Mouse (Mus musculus): ENCODE measurements around the gene Srcin1. TPM values are rescaled to one million over a fixed set of nuclear protein-coding genes. Genes with fewer than 3 reads are reported as not detected.

The Srcin1 gene
- polyA plus RNA-seq, 1 experiment from 2014 or later, result 2.2 TPM

- 79% methylated on average over 3 of the region's 3 CpGs for WGBS
- H3K27me3 ChIP-seq (ENCODE audit: control insufficient read depth, insufficient read depth, low read length), result peaks cover 36% of the 10 kb centered on the region
- peaks cover 13% of the 10 kb centered on the region for H3K4me1 ChIP-seq (ENCODE audit: control insufficient read depth, insufficient read depth, low read length)
These were observed 35.9 kb downstream of the Srcin1 start for GRCm38 (mm10) chr11:97540136-97540535.

DNA sequence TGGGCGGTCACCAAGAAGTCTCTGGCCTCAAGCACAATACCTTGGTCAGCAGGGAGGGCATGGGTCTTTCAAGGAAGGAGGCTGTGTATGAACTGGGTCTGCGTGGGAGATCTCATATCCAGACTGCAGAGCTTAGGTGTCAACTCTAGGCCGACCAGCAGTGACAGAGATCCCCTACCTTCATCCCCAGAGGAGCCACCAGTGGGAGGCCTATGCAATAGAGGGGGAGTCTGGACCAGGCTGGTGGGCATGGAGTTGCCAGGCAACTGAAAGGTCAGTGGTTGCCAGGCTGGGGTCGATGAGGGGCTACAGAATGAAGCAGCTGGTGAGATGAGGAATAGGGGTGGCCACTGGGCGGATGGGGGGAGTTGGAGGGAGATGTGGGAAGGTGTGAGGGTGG lies 36.4 kb downstream of the Srcin1 start:
- no peak overlapping the region for H3K4me2 ChIP-seq
- DNase-seq (ENCODE audit: low spot score, missing footprints), result peak; percentile 88
- H3K4me3 ChIP-seq (ENCODE audit: low read depth, low read length), result no peak overlapping the region
- H3K9me3 ChIP-seq (ENCODE audit: control insufficient read depth, low read length), result no peaks in the 10 kb centered on the region
- 45% methylated on average over 5 of the region's 5 CpGs for WGBS
- peaks cover 38% of the 10 kb centered on the region for H3K27me3 ChIP-seq (ENCODE audit: control insufficient read depth, insufficient read depth, low read length)
- H3K27ac ChIP-seq (ENCODE audit: low read depth, low read length), result no peak overlapping the region
- no peak overlapping the region for H3K9ac ChIP-seq (ENCODE audit: low read length)
- no peaks in the 10 kb centered on the region for H3K36me3 ChIP-seq (ENCODE audit: control insufficient read depth, insufficient read depth, low read length)
- no peak for ATAC-seq (ENCODE audit: low FRiP score)
- H3K4me1 ChIP-seq (ENCODE audit: control insufficient read depth, insufficient read depth, low read length), result peaks cover 18% of the 10 kb centered on the region

More at GRCm38 (mm10) chr11:97540136-97540535, 35.9 kb downstream of the Srcin1 start:
- Histone ChIP-seq H3K4me3 (ENCODE audit: low read depth, low read length) (no peak overlapping the region), H3K36me3 (ENCODE audit: control insufficient read depth, insufficient read depth, low read length) (no peaks in the 10 kb centered on the region), H3K4me2 (no peak overlapping the region), H3K9ac (ENCODE audit: low read length) (no peak overlapping the region), H3K9me3 (ENCODE audit: control insufficient read depth, low read length) (no peaks in the 10 kb centered on the region), H3K27ac (ENCODE audit: low read depth, low read length) (no peak overlapping the region)
- DNase-seq (ENCODE audit: low spot score, missing footprints), result no peak
- no peak for ATAC-seq (ENCODE audit: low FRiP score)

DNA sequence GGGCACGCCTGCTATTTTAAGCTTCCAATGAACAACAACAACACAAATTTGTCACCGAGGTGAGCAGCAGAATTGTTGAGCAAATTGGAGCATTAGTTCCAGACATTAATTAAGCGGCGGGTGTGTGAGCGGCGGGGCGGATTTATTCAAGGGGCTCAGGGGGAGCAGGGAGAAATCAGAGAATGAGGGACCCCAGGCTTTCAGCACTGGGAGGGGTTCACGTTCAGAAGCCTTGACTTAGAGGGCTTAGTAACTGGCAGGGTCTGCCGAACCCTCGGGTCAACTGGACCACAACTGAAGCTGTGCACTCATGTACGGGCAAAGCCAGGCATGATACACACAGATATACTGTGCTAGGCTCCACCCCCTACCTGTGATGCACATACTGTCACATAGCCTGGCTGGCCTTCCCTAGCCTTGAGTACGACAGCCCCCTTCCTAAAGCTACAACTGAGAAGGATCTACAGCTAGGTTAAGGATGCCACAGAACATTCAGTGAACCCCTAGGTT lies 38.4 kb downstream of the Srcin1 start:
- no peaks in the 10 kb centered on the region for H3K36me3 ChIP-seq (ENCODE audit: control insufficient read depth, insufficient read depth, low read length)
- no peak overlapping the region for H3K27ac ChIP-seq (ENCODE audit: low read depth, low read length)
- no peaks in the 10 kb centered on the region for H3K9me3 ChIP-seq (ENCODE audit: control insufficient read depth, low read length)
- peaks cover 55% of the 10 kb centered on the region for H3K27me3 ChIP-seq (ENCODE audit: control insufficient read depth, insufficient read depth, low read length)
- no peak overlapping the region; the same call in 1 of the 2 replicates for H3K4me3 ChIP-seq (ENCODE audit: low read depth, low read length)
- 24% methylated on average over 12 of the region's 12 CpGs for WGBS
- peaks cover 30% of the 10 kb centered on the region for H3K4me1 ChIP-seq (ENCODE audit: control insufficient read depth, insufficient read depth, low read length)
- H3K4me2 ChIP-seq, result peak overlapping the region; percentile 72; the same call in 1 of the 2 replicates
- H3K9ac ChIP-seq (ENCODE audit: low read length), result no peak overlapping the region
- ATAC-seq (ENCODE audit: low FRiP score) (no peak), DNase-seq (ENCODE audit: low spot score, missing footprints) (peak; percentile 88)

- no peaks in the 10 kb centered on the region for H3K36me3 ChIP-seq (ENCODE audit: control insufficient read depth, insufficient read depth, low read length)
- WGBS, result 2% methylated on average over 36 of the region's 36 CpGs
- H3K4me3 ChIP-seq (ENCODE audit: low read depth, low read length), result peak overlapping the region; percentile 33
- H3K9me3 ChIP-seq (ENCODE audit: control insufficient read depth, low read length), result no peaks in the 10 kb centered on the region
- peak overlapping the region; percentile 72 for H3K4me2 ChIP-seq
- DNase-seq (ENCODE audit: low spot score, missing footprints), result peak; percentile 95
- peak overlapping the region; percentile 56 for H3K9ac ChIP-seq (ENCODE audit: low read length)
- no peak overlapping the region for H3K27ac ChIP-seq (ENCODE audit: low read depth, low read length)
- peaks cover 34% of the 10 kb centered on the region for H3K4me1 ChIP-seq (ENCODE audit: control insufficient read depth, insufficient read depth, low read length)
- ATAC-seq (ENCODE audit: low FRiP score), result peak; percentile 41; the same call in 1 of the 2 replicates
- peaks cover 61% of the 10 kb centered on the region for H3K27me3 ChIP-seq (ENCODE audit: control insufficient read depth, insufficient read depth, low read length)
These were observed 39.0 kb downstream of the Srcin1 start for GRCm38 (mm10) chr11:97536835-97537579.

DNA sequence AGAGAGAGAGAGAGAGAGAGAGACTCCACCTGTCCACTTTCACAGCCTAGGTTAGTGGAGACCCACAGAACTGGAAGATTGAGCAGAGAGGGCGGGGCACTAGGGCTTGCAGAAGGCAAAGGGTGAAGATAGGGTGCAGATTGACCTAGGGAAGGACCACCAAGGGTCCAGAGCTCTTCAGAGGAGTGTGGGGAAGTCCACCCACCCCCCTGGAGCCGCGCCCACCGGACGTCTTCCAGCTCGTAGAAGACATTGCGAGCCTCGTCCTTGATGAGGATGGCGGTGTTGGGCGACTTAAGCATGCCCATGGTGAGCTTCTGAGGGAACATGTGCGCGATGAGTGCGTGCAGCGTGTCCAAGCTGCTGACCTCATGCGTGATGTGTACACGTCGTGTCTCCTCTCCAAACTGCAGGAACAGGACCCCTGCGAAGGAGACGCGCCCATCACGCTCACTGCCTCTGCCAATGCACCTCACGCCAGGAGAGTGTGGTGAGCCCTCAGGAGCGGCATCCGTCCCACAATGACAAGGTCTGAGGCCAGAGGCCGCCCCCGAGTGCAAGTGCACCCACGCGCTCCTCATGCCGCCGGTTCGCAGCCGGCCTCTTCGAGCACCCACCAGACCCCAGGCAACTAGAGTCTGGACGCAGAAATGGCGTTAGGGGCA lies 39.8 kb downstream of the Srcin1 start:
- WGBS, result 12% methylated on average over 35 of the region's 35 CpGs
- H3K9ac ChIP-seq (ENCODE audit: low read length), result peak overlapping the region; percentile 16; the same call in 1 of the 2 replicates

DNA sequence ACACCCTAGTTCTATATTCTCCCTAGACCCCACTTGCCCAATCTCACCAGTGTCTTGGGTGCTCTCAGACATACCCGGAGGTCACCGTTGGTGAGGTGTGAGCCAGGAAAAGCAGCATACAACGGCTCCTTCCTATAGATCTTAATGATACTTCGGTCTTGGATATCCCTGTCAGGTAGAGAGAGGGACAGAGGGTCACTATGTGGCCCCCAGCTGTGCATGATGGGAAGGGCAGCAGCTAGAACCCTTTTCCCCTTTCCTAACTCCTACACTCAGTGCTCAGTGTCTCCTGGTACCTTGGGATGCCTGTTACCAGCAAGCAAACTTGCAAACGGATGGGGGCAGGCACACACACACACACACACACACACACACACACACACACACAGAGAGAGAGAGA lies 40.3 kb downstream of the Srcin1 start:
- Histone ChIP-seq H3K4me2 (no peak overlapping the region), H3K4me1 (ENCODE audit: control insufficient read depth, insufficient read depth, low read length) (peaks cover 37% of the 10 kb centered on the region), H3K27me3 (ENCODE audit: control insufficient read depth, insufficient read depth, low read length) (peaks cover 63% of the 10 kb centered on the region), H3K9ac (ENCODE audit: low read length) (no peak overlapping the region), H3K36me3 (ENCODE audit: control insufficient read depth, insufficient read depth, low read length) (no peaks in the 10 kb centered on the region), H3K9me3 (ENCODE audit: control insufficient read depth, low read length) (no peaks in the 10 kb centered on the region), H3K4me3 (ENCODE audit: low read depth, low read length) (no peak overlapping the region), H3K27ac (ENCODE audit: low read depth, low read length) (no peak overlapping the region)
- ATAC-seq (ENCODE audit: low FRiP score) (no peak), DNase-seq (ENCODE audit: low spot score, missing footprints) (no peak)
- 37% methylated on average over 5 of the region's 5 CpGs for WGBS

More for the DNA sequence above, 39.8 kb downstream of the Srcin1 start:
- DNase-seq (ENCODE audit: low spot score, missing footprints) (peak; percentile 91), ATAC-seq (ENCODE audit: low FRiP score) (no peak)
- Histone ChIP-seq H3K4me1 (ENCODE audit: control insufficient read depth, insufficient read depth, low read length) (peaks cover 37% of the 10 kb centered on the region), H3K4me3 (ENCODE audit: low read depth, low read length) (peak overlapping the region; percentile 33; the same call in 1 of the 2 replicates), H3K9me3 (ENCODE audit: control insufficient read depth, low read length) (no peaks in the 10 kb centered on the region), H3K27ac (ENCODE audit: low read depth, low read length) (no peak overlapping the region), H3K36me3 (ENCODE audit: control insufficient read depth, insufficient read depth, low read length) (no peaks in the 10 kb centered on the region), H3K4me2 (peak overlapping the region; percentile 72), H3K27me3 (ENCODE audit: control insufficient read depth, insufficient read depth, low read length) (peaks cover 63% of the 10 kb centered on the region)

DNA sequence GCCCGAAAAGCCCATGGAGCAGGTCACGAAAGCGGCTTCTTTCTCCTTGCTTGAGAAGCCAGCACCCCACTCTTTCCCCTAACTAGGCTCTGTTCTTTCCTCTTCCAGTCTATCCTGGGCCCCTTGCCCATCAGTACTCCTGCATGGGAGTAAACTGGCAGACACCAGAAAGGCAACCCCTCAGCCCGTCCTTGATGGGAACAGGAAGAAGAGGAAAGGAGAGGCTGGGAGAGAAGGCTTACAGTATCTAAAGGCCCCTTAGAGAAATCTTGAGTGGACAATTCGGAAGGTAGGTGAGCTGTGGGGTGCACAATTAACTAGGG lies 40.7 kb downstream of the Srcin1 start:
- ATAC-seq (ENCODE audit: low FRiP score) (no peak), DNase-seq (ENCODE audit: low spot score, missing footprints) (no peak)
- WGBS, result 28% methylated on average over 5 of the region's 5 CpGs
- H3K27ac ChIP-seq (ENCODE audit: low read depth, low read length), result no peak overlapping the region
- no peaks in the 10 kb centered on the region for H3K9me3 ChIP-seq (ENCODE audit: control insufficient read depth, low read length)
- H3K4me2 ChIP-seq, result no peak overlapping the region
- H3K36me3 ChIP-seq (ENCODE audit: control insufficient read depth, insufficient read depth, low read length), result no peaks in the 10 kb centered on the region
- H3K27me3 ChIP-seq (ENCODE audit: control insufficient read depth, insufficient read depth, low read length), result peaks cover 63% of the 10 kb centered on the region
- H3K4me3 ChIP-seq (ENCODE audit: low read depth, low read length), result no peak overlapping the region
- H3K9ac ChIP-seq (ENCODE audit: low read length), result no peak overlapping the region
- peaks cover 37% of the 10 kb centered on the region for H3K4me1 ChIP-seq (ENCODE audit: control insufficient read depth, insufficient read depth, low read length)

DNA sequence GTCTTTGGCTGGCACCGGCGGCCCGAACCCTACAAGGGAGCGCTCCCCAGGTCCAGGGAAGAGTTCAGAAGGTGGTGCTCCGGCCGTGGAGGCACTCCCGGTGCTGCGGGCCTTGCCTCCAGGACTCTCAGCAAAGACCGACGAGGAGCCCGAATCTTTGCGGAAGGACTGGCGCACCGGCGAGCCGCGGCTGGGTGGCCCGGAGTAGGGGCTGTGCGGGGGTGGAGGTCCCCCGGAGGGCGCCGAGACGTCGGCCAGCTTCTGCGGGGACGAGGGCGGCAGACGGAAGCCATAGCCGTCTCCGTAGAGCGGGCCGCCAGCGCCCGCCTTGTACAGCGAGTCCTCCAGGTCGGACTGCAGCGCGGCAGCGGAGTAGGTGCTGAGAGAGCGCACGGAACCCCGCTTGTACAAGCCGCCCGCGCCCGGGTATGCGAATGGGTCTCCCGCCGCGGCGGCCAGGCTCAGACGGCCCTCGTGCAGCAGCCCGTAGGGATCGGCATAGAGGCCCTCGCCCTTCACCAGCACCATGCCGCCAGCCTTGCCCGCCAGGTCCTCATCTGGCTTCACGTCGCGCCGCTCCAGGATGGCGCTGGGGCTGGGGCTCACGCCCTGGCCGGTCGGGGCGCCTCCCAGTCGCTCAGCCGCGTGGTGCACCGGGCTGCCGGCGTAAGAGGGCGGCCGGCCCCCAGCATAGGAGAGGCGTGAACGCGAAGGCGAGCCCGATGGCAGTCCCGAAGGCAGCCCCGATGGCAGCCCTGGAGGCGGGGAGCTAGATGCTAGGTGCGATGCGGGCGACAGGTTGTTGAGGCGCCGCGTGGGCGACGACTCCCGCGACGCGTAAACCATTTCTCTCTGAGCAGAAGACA lies 41.3 kb downstream of the Srcin1 start:
- Histone ChIP-seq H3K4me2 (peak overlapping the region; percentile 31), H3K36me3 (ENCODE audit: control insufficient read depth, insufficient read depth, low read length) (no peaks in the 10 kb centered on the region), H3K9ac (ENCODE audit: low read length) (0 out of 2 replicates have a peak overlapping the region, but pooled peaks have one; percentile 6), H3K4me1 (ENCODE audit: control insufficient read depth, insufficient read depth, low read length) (peaks cover 37% of the 10 kb centered on the region), H3K27me3 (ENCODE audit: control insufficient read depth, insufficient read depth, low read length) (peaks cover 63% of the 10 kb centered on the region), H3K4me3 (ENCODE audit: low read depth, low read length) (peak overlapping the region; percentile 16), H3K9me3 (ENCODE audit: control insufficient read depth, low read length) (no peaks in the 10 kb centered on the region), H3K27ac (ENCODE audit: low read depth, low read length) (no peak overlapping the region)
- ATAC-seq (ENCODE audit: low FRiP score) (no peak), DNase-seq (ENCODE audit: low spot score, missing footprints) (peak; percentile 94)
- 3% methylated on average over 95 of the region's 95 CpGs for WGBS
